Mouse (Mus musculus) spleen, adult 12 weeks (tissue): ENCODE data around the gene Ubl7.
"Not testable (repeated sequence)": the region's sequence is repeated elsewhere in the genome, so short reads cannot be mapped to it uniquely, and the experiment has no call there.

Experiments
- DNase-seq: peaks from one replicate; pipeline ENCODE4 v3.0.0; 2022; ENCODE audit warnings: low spot score

Gene Ubl7

GRCm38 (mm10) chr9:57910254-57911160, at the start of gene Ubl7:
TSS of gene Ubl7 (plus strand) at chr9:57910979.
- peak; percentile 76 for DNase-seq

GRCm38 (mm10) chr9:57861951-57862471, 48.8 kb upstream of the Ubl7 start:
- DNase-seq: peak; percentile 20

DNA sequence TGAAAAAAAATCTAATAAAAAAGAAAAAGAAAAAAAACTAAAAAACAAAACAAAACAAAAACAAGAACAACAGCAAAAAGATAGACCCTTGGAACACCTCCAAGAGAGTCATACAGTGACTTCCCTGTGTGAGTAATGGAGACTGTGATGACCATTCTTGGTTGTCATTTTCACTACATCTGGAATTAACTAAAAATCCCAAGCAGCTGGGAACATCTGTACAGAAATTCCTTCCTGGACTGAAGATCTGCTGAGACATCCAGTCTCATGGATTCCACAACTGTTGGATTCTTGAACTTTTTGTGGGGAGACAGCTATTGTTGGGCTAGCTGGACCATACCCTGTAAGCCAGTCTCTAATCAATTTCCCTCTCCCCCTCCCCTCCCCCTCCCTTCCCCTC, 46.4 kb upstream of the Ubl7 start:
- no peak for DNase-seq

DNA sequence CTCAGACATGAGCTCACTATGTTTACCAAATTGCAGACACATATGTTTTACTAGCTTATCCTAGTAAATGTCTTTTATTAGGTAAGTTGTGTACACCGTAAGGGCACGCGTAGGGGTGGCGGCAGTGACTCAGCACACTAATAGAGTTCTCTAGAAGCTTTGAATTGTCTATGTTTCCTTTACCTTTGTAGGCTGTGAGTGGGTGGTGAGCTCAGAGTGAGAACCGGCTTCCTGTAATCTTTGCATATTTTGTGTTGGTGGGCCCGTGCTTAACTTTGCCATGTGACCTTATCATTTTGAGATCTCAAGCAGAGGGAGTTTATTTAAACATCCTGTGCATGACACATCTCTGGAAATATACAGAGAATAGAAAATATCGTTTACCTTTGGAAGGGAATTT, 44.2 kb upstream of the Ubl7 start:
- DNase-seq: no peak

DNA sequence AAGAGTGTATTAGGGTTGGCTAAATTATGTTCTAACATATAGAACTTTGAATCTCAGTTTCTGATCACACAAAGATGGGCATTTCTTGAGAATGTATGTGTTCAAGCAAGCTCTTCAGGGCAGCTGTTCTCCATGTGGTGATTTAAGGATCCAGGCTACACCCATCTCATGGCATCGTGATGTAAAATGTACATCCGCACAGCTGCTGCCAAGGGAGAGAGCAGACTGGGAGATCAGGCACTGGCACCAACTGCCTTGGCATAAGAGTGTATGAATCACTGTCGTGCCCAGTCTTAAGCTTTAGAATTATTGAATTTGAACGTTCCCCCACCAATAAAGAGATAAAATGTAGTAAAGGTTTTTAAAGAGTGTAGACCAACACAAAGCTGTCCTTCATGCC, 43.5 kb upstream of the Ubl7 start:
- no peak for DNase-seq

- DNase-seq: no peak
These were observed 42.9 kb upstream of the Ubl7 start for GRCm38 (mm10) chr9:57867880-57868279.

GRCm38 (mm10) chr9:57868767-57869166, 42.0 kb upstream of the Ubl7 start:
- no peak for DNase-seq

DNA sequence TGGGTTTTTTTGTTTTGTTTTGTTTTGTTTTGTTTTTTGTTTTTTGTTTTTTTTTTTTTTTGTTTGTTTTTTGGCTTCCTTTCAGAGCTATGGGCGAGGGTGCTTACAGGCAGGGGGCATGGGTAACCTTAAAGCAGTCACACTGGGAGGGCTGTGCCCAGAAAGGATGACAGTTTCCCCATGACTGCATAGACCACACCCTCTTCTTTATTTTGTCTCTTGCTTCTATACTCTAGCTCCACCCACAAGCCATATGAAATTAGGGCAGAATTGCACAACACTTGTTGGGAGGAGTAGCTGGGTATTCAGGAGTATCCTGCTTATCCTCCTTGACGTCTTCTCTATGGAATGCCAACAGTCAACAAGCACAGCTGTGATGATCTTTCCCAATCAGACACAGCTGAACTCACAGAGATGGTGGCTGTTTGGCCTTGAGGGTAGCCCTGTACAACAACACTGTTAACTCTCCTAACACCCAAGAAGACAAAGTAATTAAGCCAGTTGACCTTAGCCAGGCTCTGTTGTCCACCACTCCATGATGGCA, 40.4 kb upstream of the Ubl7 start:
- DNase-seq: no peak

DNA sequence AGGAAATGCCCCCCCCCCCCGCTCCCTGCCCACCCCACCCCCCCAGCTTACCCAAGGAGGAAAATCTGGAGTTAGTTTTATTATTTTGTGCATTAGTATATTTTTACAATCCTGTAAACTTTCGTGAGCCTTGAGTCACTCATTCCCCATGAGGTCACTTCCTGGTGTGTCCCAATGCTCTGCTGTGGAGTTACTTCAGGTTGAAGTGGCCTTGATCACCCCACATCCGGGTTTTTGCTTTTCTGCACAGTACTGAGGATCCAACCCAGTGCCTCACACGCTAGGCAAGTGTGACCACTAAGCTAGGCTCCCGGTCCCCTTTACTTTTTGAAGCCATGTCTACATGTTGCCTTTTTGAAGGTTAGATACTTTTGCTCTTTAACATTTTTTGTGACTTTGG, 36.6 kb upstream of the Ubl7 start:
- DNase-seq: no peak

- no peak for DNase-seq
These were observed 35.8 kb upstream of the Ubl7 start for GRCm38 (mm10) chr9:57874994-57875393.

DNA sequence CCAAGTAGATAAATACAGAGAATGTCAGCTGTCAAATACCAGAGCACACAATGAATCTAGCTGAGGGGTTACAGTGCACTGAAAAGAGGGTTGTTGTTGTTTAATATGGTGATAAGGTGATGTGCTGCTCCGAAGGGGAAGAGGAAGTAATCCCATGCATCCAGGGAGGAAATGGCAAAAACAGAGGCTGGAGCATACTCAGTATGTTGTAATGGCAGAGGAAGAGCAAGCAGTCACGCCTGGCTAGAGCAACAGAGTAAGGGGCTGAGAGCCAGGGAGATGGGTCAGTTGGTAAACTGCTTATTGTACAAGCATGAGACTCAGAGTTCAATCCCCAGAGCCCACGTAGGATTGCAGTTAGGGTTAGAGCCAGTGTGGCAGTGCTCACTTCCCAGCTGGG, 31.6 kb upstream of the Ubl7 start:
- DNase-seq: no peak

GRCm38 (mm10) chr9:57880278-57880677, 30.5 kb upstream of the Ubl7 start:
- DNase-seq: no peak

- DNase-seq: not testable (repeated sequence)
These were observed 29.0 kb upstream of the Ubl7 start for GRCm38 (mm10) chr9:57881781-57882180.

DNA sequence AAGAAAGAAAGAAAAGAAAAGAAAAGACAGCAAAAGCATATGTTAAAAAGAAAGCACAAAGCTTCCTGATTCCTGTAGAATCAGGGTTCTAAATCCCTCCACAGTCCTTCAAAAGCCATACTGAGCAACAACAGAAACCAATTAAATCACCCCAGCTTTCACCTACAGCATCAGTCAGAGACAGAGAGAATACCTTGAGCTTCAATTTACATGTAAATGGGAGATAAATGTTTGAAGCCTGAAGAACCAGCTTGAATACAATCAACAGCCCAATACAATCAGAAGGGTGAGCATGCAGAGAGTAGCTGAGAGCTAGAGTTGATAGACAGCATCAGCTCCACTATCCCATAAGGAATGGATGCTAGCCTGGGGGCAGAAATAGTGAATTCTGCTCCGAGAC, 27.4 kb upstream of the Ubl7 start:
- no peak for DNase-seq

- no peak for DNase-seq
These were observed 22.7 kb upstream of the Ubl7 start for GRCm38 (mm10) chr9:57888119-57888518.

DNA sequence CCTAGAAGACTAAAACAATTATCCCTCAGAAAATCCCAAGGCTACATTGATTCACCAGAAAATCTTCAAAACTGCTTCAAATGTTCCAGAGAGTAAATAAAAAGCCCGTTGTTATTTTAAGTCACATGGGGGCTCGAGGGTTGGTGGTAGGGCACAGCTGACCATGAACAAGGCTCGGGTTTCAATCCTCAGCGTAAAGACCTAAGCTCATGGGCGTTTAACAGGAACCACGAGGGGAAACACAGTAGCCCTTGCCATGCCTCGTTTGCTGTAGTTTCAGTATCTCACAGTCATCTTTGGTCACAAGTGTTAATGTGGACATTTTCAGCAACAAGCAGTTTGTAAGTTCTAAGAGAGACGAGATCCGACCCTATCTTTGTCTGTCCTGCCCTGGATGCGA, 10.3 kb upstream of the Ubl7 start:
- DNase-seq: no peak

DNA sequence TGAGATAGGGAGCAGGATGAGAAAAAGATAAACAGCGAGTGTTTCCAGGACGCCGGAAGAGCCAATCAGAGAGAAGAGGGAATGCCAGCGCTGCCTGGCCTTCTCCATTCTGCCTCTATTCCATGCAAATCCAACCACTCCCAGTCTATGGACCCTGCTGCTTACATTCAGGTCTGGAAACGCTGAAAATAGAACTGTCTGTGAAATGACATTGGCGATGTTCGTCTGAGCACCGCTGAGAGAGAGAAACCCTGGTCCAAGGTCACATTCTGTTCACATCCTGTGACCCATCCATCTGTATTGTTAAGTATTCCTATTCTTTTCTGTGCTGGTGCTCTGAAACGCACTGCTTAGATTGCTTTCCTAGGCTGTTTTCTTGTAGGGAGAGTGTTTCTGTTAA, 9.6 kb upstream of the Ubl7 start:
- no peak for DNase-seq

DNA sequence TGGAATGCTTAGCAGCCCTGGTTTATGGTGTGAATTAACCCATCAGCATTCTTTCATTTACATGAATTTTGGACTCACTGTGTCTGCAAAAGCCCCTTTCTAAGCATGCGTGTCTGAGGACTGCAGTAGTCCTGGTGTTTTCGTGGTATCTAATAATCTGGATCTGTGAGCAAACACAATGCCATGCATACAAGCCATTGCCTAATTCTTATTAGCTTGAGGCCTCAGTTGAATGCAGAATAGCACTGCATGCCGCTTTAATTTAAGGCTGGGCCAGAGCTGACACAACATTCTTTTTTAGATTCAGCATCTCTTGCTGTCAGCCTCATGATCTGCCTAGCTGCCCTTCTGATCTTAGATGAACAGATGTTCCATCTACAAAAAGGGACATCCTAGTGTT, 9.2 kb upstream of the Ubl7 start:
- DNase-seq: no peak

GRCm38 (mm10) chr9:57902132-57902531, 8.6 kb upstream of the Ubl7 start:
- DNase-seq: no peak

- DNase-seq: no peak
These were observed 7.1 kb upstream of the Ubl7 start for GRCm38 (mm10) chr9:57903589-57904249.

- DNase-seq: no peak
These were observed 6.5 kb upstream of the Ubl7 start for GRCm38 (mm10) chr9:57904250-57904644.

GRCm38 (mm10) chr9:57907206-57907605, 3.6 kb upstream of the Ubl7 start:
- DNase-seq: no peak

GRCm38 (mm10) chr9:57912571-57912970, 1.8 kb downstream of the Ubl7 start:
- no peak for DNase-seq
